Mouse (Mus musculus): ENCODE measurements around the gene Zfp951. TPM values are rescaled to one million over a fixed set of nuclear protein-coding genes. Genes with fewer than 3 reads are reported as not detected.
A peak's percentile ranks its signal among the peaks of the same experiment; 100 is the strongest.
"Not testable (repeated sequence)": the region's sequence is repeated elsewhere in the genome, so short reads cannot be mapped to it uniquely, and the experiment has no call there.

Zfp951 gene
- 2.5 and 2.7 TPM in 2 replicates for polyA plus RNA-seq (2014; fragmentation: Nextera tagmentation; extraction: Ambion mirVana)

DNA sequence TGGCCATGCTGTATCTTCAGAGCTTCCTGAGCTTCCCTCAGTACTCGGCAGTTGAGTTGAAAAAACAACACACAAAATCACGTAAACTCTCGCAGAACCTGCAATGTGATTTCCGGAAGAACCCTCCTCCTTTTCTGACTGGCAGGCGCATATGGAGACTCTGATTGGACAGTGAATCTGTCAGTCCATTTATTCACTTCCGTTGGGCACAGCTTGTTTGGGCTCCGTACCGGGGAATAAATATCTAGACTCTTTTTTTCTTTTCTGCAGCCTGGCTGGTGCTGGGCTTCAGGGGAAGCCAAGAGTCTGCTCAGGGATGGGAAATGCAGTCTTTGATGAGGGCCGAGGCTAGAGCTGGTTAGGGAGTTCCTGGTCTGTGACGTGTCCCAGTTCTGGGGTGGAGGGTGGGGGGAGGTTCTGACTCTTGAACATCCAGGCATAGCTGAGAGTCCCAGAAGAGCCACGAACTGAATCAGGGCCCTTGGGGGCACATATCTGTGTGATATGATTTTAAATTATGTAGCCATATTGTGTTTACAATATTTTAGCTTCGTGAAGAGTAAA, at the start of gene Zfp951:
Zfp951 (minus strand) TSS at position 109 of the 564 bp plus-strand sequence.
- Histone ChIP-seq H3K4me3 (ENCODE audit: low read depth, low read length) (peak within 1 kb of the TSS; percentile 33), H3K4me2 (peak within 1 kb of the TSS; percentile 34; the same call in 1 of the 2 replicates)
- not testable (repeated sequence) for H3K4me1 ChIP-seq (replicated peaks; ENCODE audit: control insufficient read depth, insufficient read depth, low read length); H3K9me3 ChIP-seq (ENCODE audit: control insufficient read depth, low read length); H3K9ac ChIP-seq (ENCODE audit: low read depth, low read length); H3K36me3 ChIP-seq (ENCODE audit: control insufficient read depth, insufficient read depth, low read length); H3K27me3 ChIP-seq (replicated peaks; ENCODE audit: control insufficient read depth, insufficient read depth, low read length); DNase-seq (ENCODE audit: low spot score); H3K27ac ChIP-seq (ENCODE audit: low read depth, low read length)
- WGBS, result 31% methylated on average over 11 of the region's 12 CpGs
- ATAC-seq (replicated peaks; ENCODE audit: low FRiP score), result peak; percentile 94

DNA sequence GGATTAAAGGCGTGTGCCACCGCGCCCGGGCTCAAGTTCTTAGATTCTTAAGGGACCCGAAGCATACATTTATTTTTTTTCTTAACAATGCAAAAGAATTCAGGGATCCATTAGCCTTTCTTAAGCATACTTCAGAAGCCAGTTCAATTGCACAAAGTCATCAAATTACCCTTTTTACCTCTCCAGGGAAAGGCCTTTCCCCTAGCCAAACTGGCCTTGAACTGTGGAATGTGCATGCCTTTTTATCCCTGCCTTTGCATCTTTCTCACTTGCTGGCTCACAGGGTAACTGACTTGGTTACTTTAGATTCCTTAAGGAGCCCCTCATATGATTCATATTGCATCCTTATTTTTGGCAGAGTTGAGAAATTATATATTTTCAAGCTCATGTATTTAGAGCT, 46.7 kb upstream of the Zfp951 start:
- H3K4me3 ChIP-seq (ENCODE audit: low read depth, low read length); H3K4me1 ChIP-seq (replicated peaks; ENCODE audit: control insufficient read depth, insufficient read depth, low read length); H3K4me2 ChIP-seq; H3K36me3 ChIP-seq (ENCODE audit: control insufficient read depth, insufficient read depth, low read length); H3K9me3 ChIP-seq (ENCODE audit: control insufficient read depth, low read length); H3K27ac ChIP-seq (ENCODE audit: low read depth, low read length); DNase-seq (ENCODE audit: low spot score); H3K9ac ChIP-seq (ENCODE audit: low read depth, low read length); ATAC-seq (replicated peaks; ENCODE audit: low FRiP score); H3K27me3 ChIP-seq (replicated peaks; ENCODE audit: control insufficient read depth, insufficient read depth, low read length): not testable (repeated sequence)
- 88% methylated on average over 5 of the region's 5 CpGs for WGBS

DNA sequence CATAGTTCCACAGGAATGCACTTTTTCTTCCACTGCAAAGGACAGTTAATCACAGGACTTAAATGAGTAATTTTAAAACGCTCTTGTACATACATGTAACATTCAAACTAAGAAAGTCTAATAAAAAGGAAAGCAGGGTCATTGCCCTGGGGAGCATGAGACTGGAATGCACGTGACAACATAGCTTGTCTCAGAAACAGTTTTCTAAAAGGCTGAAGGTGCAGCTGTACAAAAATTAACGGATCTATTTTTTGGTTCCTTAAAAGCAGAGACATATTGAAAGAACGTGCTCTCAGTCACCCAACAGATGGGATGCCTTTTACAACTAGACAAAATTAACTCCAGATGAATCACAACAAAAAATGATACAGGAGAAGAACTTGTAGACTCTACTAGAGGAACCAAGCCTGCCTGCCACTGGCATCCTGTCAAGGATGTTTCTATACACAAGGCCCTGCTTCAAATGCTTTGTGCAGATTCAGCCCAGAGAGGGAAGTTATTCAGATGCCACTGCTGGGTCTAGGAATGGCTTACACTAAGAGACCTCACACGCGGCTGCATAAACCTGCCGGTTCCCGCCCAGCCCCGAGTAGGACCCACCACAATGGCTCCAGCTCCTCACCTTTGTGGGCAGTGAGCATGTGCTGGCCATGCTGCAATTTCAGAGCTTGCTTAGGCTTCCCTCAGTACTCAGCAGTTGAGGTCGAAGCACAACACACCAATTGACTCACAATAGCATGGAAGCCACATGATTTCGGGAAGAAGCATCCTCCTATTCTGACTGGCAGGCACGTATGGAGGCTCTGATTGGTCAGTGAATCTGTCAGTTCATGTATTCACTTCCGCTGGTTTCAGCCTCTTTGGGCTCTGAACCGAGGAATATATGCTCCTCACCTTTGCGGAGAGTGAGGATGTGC, 567 bp downstream of the Zfp951 start:
- not testable (repeated sequence) for DNase-seq (ENCODE audit: low spot score); H3K9me3 ChIP-seq (ENCODE audit: control insufficient read depth, low read length); H3K4me1 ChIP-seq (replicated peaks; ENCODE audit: control insufficient read depth, insufficient read depth, low read length); H3K27ac ChIP-seq (ENCODE audit: low read depth, low read length); H3K9ac ChIP-seq (ENCODE audit: low read depth, low read length); H3K27me3 ChIP-seq (replicated peaks; ENCODE audit: control insufficient read depth, insufficient read depth, low read length); H3K36me3 ChIP-seq (ENCODE audit: control insufficient read depth, insufficient read depth, low read length)
- Histone ChIP-seq H3K4me3 (ENCODE audit: low read depth, low read length) (peak overlapping the region; percentile 33), H3K4me2 (peak overlapping the region; percentile 34; the same call in 1 of the 2 replicates)
- ATAC-seq (replicated peaks; ENCODE audit: low FRiP score), result peak; percentile 84
- 40% methylated on average over 10 of the region's 15 CpGs for WGBS

DNA sequence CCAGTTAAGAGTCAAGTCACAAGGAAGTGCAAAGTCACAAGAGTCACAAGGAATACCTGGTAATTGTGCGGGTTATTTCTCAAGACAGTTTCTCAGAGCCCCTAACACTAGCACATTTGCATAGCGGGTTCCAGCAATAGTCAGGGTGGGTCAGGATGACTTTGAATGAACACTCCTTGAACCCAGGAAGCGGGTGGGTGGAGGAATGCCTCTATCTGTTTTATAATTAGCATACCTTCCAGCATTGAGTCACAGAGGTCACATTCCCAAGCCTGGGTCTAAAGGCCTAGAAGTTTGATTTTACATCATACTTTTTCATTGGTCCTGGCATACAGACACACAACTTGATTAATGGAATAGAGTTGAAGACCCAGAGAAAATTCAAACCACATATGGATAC, 5.3 kb downstream of the Zfp951 start:
- H3K36me3 ChIP-seq (ENCODE audit: control insufficient read depth, insufficient read depth, low read length); H3K4me2 ChIP-seq; H3K27ac ChIP-seq (ENCODE audit: low read depth, low read length); ATAC-seq (replicated peaks; ENCODE audit: low FRiP score); H3K4me3 ChIP-seq (ENCODE audit: low read depth, low read length); H3K9ac ChIP-seq (ENCODE audit: low read depth, low read length); H3K9me3 ChIP-seq (ENCODE audit: control insufficient read depth, low read length); DNase-seq (ENCODE audit: low spot score); H3K27me3 ChIP-seq (replicated peaks; ENCODE audit: control insufficient read depth, insufficient read depth, low read length); H3K4me1 ChIP-seq (replicated peaks; ENCODE audit: control insufficient read depth, insufficient read depth, low read length): not testable (repeated sequence)
- 83% methylated on average over 3 of the region's 3 CpGs for WGBS

DNA sequence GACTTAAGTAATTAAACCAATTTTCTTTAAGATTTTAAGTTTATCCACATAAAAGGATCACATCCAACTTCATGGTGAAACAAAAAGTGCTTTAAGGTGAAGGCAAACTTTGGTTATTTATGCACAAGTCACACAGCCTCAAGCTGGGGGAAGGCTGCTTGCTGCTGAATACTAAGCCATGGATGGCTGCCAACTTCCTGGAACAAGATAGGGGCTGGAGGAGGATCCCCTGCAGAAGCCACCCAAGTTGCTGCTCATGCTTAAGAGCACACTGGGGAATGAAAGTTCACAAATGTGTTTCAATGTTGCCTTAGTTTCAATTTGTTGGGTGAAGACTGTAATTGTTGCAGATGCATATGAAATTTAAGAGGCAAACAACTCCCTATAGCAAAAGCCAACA, 26.5 kb downstream of the Zfp951 start:
- peaks cover 10% of the 10 kb centered on the region; the same call in 1 of the 2 replicates for H3K9me3 ChIP-seq (ENCODE audit: control insufficient read depth, low read length)
- no peak for ATAC-seq (replicated peaks; ENCODE audit: low FRiP score)
- DNase-seq (ENCODE audit: low spot score), result no peak
- no peaks in the 10 kb centered on the region for H3K36me3 ChIP-seq (ENCODE audit: control insufficient read depth, insufficient read depth, low read length)
- H3K9ac ChIP-seq (ENCODE audit: low read depth, low read length), result no peak overlapping the region
- no peak overlapping the region for H3K4me3 ChIP-seq (ENCODE audit: low read depth, low read length)
- no peaks in the 10 kb centered on the region for H3K4me1 ChIP-seq (replicated peaks; ENCODE audit: control insufficient read depth, insufficient read depth, low read length)
- H3K4me2 ChIP-seq, result no peak overlapping the region
- H3K27ac ChIP-seq (ENCODE audit: low read depth, low read length), result no peak overlapping the region
- no peaks in the 10 kb centered on the region for H3K27me3 ChIP-seq (replicated peaks; ENCODE audit: control insufficient read depth, insufficient read depth, low read length)

DNA sequence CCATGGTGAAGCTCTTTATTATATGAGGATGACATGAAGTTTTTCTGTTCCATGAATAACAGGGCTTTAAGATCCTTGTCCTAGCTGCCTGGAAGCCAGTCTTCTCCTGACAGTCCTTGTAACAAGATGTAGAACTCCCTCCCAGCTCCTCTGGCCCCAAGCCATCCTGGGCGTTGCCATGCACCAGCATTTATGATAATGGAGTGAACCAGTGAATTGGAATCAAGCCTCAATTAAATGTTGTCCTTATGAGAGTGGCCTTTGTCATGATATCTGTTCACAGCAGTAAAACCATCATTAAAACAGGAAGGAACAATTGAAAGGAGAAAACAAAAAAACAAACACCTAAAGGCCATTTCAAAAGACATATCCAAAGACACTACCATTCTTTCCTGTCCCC, 30.3 kb downstream of the Zfp951 start:
- Histone ChIP-seq H3K4me1 (replicated peaks; ENCODE audit: control insufficient read depth, insufficient read depth, low read length) (no peaks in the 10 kb centered on the region), H3K9ac (ENCODE audit: low read depth, low read length) (no peak overlapping the region), H3K4me2 (no peak overlapping the region), H3K9me3 (ENCODE audit: control insufficient read depth, low read length) (peaks cover 18% of the 10 kb centered on the region; the same call in 1 of the 2 replicates), H3K36me3 (ENCODE audit: control insufficient read depth, insufficient read depth, low read length) (no peaks in the 10 kb centered on the region; the same call in 1 of the 2 replicates), H3K4me3 (ENCODE audit: low read depth, low read length) (no peak overlapping the region), H3K27ac (ENCODE audit: low read depth, low read length) (no peak overlapping the region), H3K27me3 (replicated peaks; ENCODE audit: control insufficient read depth, insufficient read depth, low read length) (no peaks in the 10 kb centered on the region)
- 58% methylated on average over 1 of the region's 1 CpGs for WGBS
- no peak for ATAC-seq (replicated peaks; ENCODE audit: low FRiP score)
- no peak for DNase-seq (ENCODE audit: low spot score)

DNA sequence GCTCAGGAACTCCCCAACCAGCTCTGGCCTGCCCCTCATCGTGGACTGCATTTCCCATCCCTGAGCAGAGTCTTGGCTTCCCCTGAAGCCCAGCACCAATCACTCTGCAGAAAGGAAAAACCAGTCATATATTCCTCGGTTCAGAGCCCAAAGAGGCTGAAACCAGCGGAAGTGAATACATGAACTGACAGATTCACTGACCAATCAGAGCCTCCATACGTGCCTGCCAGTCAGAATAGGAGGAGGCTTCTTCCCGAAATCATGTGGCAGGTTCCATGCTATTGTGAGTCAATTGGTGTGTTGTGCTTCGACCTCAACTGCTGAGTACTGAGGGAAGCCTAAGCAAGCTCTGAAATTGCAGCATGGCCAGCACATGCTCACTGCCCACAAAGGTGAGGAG, 89.7 kb downstream of the Zfp951 start:
- WGBS, result 69% methylated on average over 6 of the region's 6 CpGs
- H3K4me3 ChIP-seq (ENCODE audit: low read depth, low read length); H3K9me3 ChIP-seq (ENCODE audit: control insufficient read depth, low read length); ATAC-seq (replicated peaks; ENCODE audit: low FRiP score); H3K36me3 ChIP-seq (ENCODE audit: control insufficient read depth, insufficient read depth, low read length); DNase-seq (ENCODE audit: low spot score); H3K4me1 ChIP-seq (replicated peaks; ENCODE audit: control insufficient read depth, insufficient read depth, low read length); H3K9ac ChIP-seq (ENCODE audit: low read depth, low read length); H3K27me3 ChIP-seq (replicated peaks; ENCODE audit: control insufficient read depth, insufficient read depth, low read length); H3K27ac ChIP-seq (ENCODE audit: low read depth, low read length); H3K4me2 ChIP-seq: not testable (repeated sequence)

Data from liver, embryonic 11.5 days (tissue).